Mouse (Mus musculus) embryonic facial prominence, embryonic 14.5 days (tissue): Measurements from ENCODE around the gene Col4a2. TPM values are rescaled to one million over a fixed set of nuclear protein-coding genes. Genes with fewer than 3 reads are reported as not detected.
A peak's percentile ranks its signal among the peaks of the same experiment; 100 is the strongest.

Experiments used
- ATAC-seq: fragments of 200-750 bp; cut with Nextera tagmentation; 2 replicates; pipeline ENCODE4 v1.8.0; 2017; ENCODE audit warnings: low read depth, moderate number of reproducible peaks, moderate TSS enrichment
- DNase-seq: peaks from one replicate; pipeline ENCODE4 v3.0.0-alpha.2; 2015; ENCODE audit warnings: low spot score
- H3K27ac ChIP-seq: fragments of 300-500 bp; sonication (generic); replicated peaks from 2 replicates; pipeline ENCODE4 v1.5.1; 2014; ENCODE audit warnings: low read depth, mild to moderate bottlenecking, low read length, moderate library complexity
- H3K27me3 ChIP-seq: fragments of 300-500 bp; sonication (generic); replicated peaks from 2 replicates; pipeline ENCODE4 v1.6.1; 2014; ENCODE audit warnings: low read length; ENCODE audit not compliant: control insufficient read depth, insufficient read depth
- H3K36me3 ChIP-seq: fragments of 300-500 bp; sonication (generic); 2 replicates; pipeline ENCODE4 v1.6.1; 2014; ENCODE audit warnings: low read length, mixed read lengths; ENCODE audit not compliant: control insufficient read depth, insufficient read depth
- H3K4me1 ChIP-seq: fragments of 300-500 bp; sonication (generic); 2 replicates; pipeline ENCODE4 v1.6.1; 2014; ENCODE audit warnings: antibody characterized with exemption, low read length; ENCODE audit not compliant: control insufficient read depth, insufficient read depth
- H3K4me2 ChIP-seq: fragments of 300-500 bp; sonication (generic); 2 replicates; pipeline ENCODE4 v1.6.1; 2014; ENCODE audit warnings: low read depth, mild to moderate bottlenecking, low read length, moderate library complexity, mixed read lengths
- H3K4me3 ChIP-seq: fragments of 300-500 bp; sonication (generic); 2 replicates; pipeline ENCODE4 v1.5.1; 2014; ENCODE audit warnings: low read depth, mild to moderate bottlenecking, low read length
- H3K9ac ChIP-seq: fragments of 300-500 bp; sonication (generic); 2 replicates; pipeline ENCODE4 v1.6.1; 2014; ENCODE audit warnings: low read depth, mild to moderate bottlenecking, low read length, moderate library complexity, mixed read lengths
- H3K9me3 ChIP-seq: fragments of 300-500 bp; sonication (generic); 2 replicates; pipeline ENCODE4 v1.6.1; 2016; ENCODE audit warnings: low read length; ENCODE audit not compliant: control insufficient read depth
- WGBS: fragments of 180-500 bp; shearing (Covaris S2); extraction: QIAGEN DNeasy Blood & Tissue Kit; methylation state at CpG from one replicate; pipeline ENCODE4 v1.1.7; 2014; 5-methylcytosine and 5-hydroxymethylcytosine counted together
- polyA plus RNA-seq: library from polyadenylated mRNA; unstranded; fragments of >200 nt; fragmentation: Nextera tagmentation; extraction: Ambion mirVana; gene quantifications from 2 replicates; pipeline ENCODE4 v1.2.1, GENCODE M21; 2014

Col4a2 gene
- polyA plus RNA-seq, 1 experiment from 2014 or later: 95.9 TPM

GRCm38 (mm10) chr8:11475876-11476275 is 163.3 kb downstream of the Col4a2 start:
- no peak overlapping the region for H3K4me2 ChIP-seq

GRCm38 (mm10) chr8:11476338-11477177 is 164.0 kb downstream of the Col4a2 start:
- Histone ChIP-seq H3K27me3 (peaks cover 76% of the 10 kb centered on the region), H3K9me3 (no peaks in the 10 kb centered on the region), H3K9ac (0 out of 2 replicates have a peak overlapping the region, but pooled peaks have one; percentile 15), H3K4me3 (peak overlapping the region; percentile 57), H3K4me2 (peak overlapping the region; percentile 99), H3K36me3 (no peaks in the 10 kb centered on the region), H3K4me1 (peaks cover 6% of the 10 kb centered on the region; the same call in 1 of the 2 replicates), H3K27ac (no peak overlapping the region)
- 7% methylated on average over 24 of the region's 24 CpGs for WGBS
- DNase-seq (peak; percentile 64), ATAC-seq (peak; percentile 31; the same call in 1 of the 2 replicates)

More at GRCm38 (mm10) chr8:11475876-11476275, 163.3 kb downstream of the Col4a2 start:
- H3K4me1 ChIP-seq: peaks cover 6% of the 10 kb centered on the region; the same call in 1 of the 2 replicates
- no peak for ATAC-seq
- no peak overlapping the region for H3K9ac ChIP-seq
- no peaks in the 10 kb centered on the region for H3K36me3 ChIP-seq
- no peak for DNase-seq
- H3K4me3 ChIP-seq: no peak overlapping the region
- peaks cover 71% of the 10 kb centered on the region for H3K27me3 ChIP-seq
- 23% methylated on average over 2 of the region's 2 CpGs for WGBS
- no peaks in the 10 kb centered on the region for H3K9me3 ChIP-seq
- no peak overlapping the region for H3K27ac ChIP-seq

- Histone ChIP-seq H3K9me3 (no peaks in the 10 kb centered on the region), H3K4me2 (peak overlapping the region; percentile 99), H3K36me3 (no peaks in the 10 kb centered on the region), H3K9ac (no peak overlapping the region), H3K27ac (no peak overlapping the region), H3K27me3 (peaks cover 82% of the 10 kb centered on the region), H3K4me3 (peak overlapping the region; percentile 57), H3K4me1 (peaks cover 6% of the 10 kb centered on the region; the same call in 1 of the 2 replicates)
- DNase-seq (no peak), ATAC-seq (0 out of 2 replicates have a peak, but pooled peaks have one; percentile 3)
- 8% methylated on average over 9 of the region's 9 CpGs for WGBS
Measured at GRCm38 (mm10) chr8:11477178-11477553, 164.6 kb downstream of the Col4a2 start.

GRCm38 (mm10) chr8:11477811-11478761 is 165.5 kb downstream of the Col4a2 start, which contains the start of gene Rab20:
TSS of gene Rab20 (minus strand) at chr8:11478710.
- Histone ChIP-seq H3K27me3 (peaks cover 85% of the 10 kb centered on the region), H3K4me1 (peaks cover 6% of the 10 kb centered on the region; the same call in 1 of the 2 replicates), H3K4me2 (peak within 1 kb of the TSS; percentile 99), H3K36me3 (no peaks in the 10 kb centered on the region), H3K9me3 (no peaks in the 10 kb centered on the region), H3K9ac (peak within 1 kb of the TSS; percentile 57), H3K27ac (no peak within 1 kb of the TSS), H3K4me3 (peak within 1 kb of the TSS; percentile 57)
- DNase-seq: peak; percentile 65
- under 1% methylated on average over 59 of the region's 69 CpGs for whole genome bisulfite sequencing
- ATAC-seq: peak; percentile 80

- ATAC-seq (peak; percentile 31; the same call in 1 of the 2 replicates), DNase-seq (no peak)
- WGBS: 2% methylated on average over 22 of the region's 23 CpGs
- Histone ChIP-seq H3K9ac (no peak overlapping the region; the same call in 1 of the 2 replicates), H3K9me3 (no peaks in the 10 kb centered on the region), H3K4me1 (peaks cover 6% of the 10 kb centered on the region; the same call in 1 of the 2 replicates), H3K27me3 (peaks cover 81% of the 10 kb centered on the region), H3K4me3 (peak overlapping the region; percentile 57), H3K27ac (no peak overlapping the region), H3K36me3 (no peaks in the 10 kb centered on the region), H3K4me2 (peak overlapping the region; percentile 99)
Measured at GRCm38 (mm10) chr8:11478807-11479527, 166.4 kb downstream of the Col4a2 start.

- H3K36me3 ChIP-seq: no peaks in the 10 kb centered on the region
- ATAC-seq: no peak
- peaks cover 75% of the 10 kb centered on the region for H3K27me3 ChIP-seq
- no peak overlapping the region for H3K4me3 ChIP-seq
- H3K4me2 ChIP-seq: peak overlapping the region; percentile 99; the same call in 1 of the 2 replicates
- H3K9ac ChIP-seq: no peak overlapping the region
- no peak overlapping the region for H3K27ac ChIP-seq
- DNase-seq: no peak
- 10% methylated on average over 13 of the region's 14 CpGs for WGBS
- H3K4me1 ChIP-seq: peaks cover 6% of the 10 kb centered on the region; the same call in 1 of the 2 replicates
- H3K9me3 ChIP-seq: no peaks in the 10 kb centered on the region
Measured at GRCm38 (mm10) chr8:11479591-11479990, 167.0 kb downstream of the Col4a2 start.

- Histone ChIP-seq H3K27me3 (peaks cover 54% of the 10 kb centered on the region), H3K4me3 (no peak overlapping the region), H3K4me1 (no peaks in the 10 kb centered on the region), H3K9ac (no peak overlapping the region), H3K4me2 (no peak overlapping the region), H3K9me3 (no peaks in the 10 kb centered on the region), H3K27ac (no peak overlapping the region), H3K36me3 (no peaks in the 10 kb centered on the region)
- ATAC-seq (no peak), DNase-seq (no peak)
- WGBS: 54% methylated on average over 3 of the region's 3 CpGs
Measured at GRCm38 (mm10) chr8:11481876-11482275, 169.3 kb downstream of the Col4a2 start.
